Mouse (Mus musculus) spleen, adult 12 weeks (tissue): Measurements from ENCODE around the gene Aarsd1.
A peak's percentile ranks its signal among the peaks of the same experiment; 100 is the strongest.
"Not testable (repeated sequence)": the region's sequence is repeated elsewhere in the genome, so short reads cannot be mapped to it uniquely, and the experiment has no call there.

ENCODE experiments used
- DNase-seq: peaks from one replicate; pipeline ENCODE4 v3.0.0; 2022; ENCODE audit warnings: low spot score

The Aarsd1 gene

DNA sequence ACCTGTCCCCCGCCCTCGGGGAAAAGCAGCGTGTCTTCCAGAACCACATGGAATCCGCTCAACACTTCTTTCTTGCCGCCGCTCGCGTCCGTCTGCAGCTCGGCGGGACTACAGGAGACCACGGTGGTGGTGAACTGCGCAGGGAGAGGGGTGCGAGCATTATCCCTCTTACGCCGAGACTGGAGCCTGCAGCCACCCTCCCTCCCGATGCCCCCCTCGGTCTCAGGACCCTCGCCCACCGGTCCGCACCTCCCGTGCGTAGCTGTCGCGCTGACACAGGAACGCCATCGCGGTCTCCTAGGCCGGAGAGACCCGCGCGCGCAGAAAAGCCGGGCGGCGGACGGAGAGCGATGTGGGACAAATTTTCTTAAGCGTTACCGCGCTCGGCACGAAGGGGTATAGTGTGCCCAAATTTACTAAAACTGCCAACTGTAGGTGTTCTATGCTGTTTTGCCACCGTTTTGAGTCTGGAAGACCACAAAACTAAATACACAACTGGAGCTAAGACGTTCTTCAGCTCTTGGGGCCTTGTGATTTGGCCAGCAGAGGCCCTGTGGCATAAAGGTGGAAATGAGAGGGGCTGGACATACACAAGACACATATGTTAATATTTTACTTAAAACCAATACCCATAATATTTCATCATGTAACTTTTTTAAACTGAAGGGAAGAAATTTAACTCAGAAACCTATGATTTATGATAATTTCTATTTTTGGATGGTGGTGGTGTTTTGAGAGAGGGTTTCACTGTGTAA is at the start of gene Aarsd1:
Gene Aarsd1 (minus strand): TSS at position 515 of the 755 bp plus-strand sequence.
- peak; percentile 76 for DNase-seq

DNA sequence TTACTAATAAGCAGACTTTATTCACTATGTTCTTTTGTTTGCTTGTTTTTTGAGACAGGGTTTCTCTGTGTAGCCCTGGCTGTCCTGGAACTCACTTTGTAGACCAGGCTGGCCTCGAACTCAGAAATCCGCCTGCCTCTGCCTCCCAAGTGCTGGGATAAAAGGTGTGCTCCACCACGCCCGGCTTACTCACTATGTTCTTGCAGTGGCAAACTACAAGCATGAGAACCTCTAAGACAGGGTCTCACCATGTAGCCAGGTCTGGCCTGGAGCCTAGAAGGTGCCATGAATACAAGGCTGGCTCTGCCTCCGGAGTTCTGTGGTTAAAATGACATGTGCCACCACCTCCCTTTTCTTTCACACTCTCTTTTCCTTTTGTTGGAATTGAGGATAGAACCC is 49.1 kb upstream of the Aarsd1 start:
- not testable (repeated sequence) for DNase-seq

DNA sequence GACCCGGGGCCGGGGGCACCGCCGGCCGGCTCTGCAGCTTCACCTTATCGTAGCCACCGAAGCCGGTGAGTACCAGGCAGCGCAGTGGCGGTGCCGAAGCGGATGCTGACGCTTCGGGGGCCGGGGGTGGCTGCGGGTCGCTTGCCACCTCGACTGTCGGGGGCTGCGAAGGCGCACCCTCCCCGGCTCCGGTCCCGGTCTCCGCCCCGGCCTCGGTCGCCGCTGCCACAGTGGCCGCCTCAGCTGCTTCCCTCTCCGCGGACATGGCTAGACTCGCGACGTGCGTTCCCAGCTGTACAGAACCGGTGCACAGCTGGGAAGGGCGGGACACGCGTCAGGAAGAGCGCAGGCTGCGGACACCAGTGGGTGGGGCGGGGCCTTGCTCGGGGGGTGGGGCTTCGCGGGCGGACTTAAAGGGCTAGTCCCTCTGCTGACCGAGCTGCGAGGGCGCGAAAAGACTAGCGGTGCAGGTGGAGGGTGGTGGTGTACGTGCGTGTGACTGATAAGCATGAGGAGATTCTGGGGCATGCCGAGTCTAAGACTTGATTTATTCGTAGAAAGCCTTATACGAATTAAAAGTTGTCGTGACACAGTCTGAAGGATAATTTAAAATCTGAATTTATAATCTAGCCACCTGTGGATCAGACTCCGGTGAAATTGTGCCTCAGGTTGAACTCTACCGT is 48.6 kb upstream of the Aarsd1 start, which contains the start of gene Vat1:
Gene Vat1 (minus strand): TSS at position 362 of the 683 bp plus-strand sequence.
- DNase-seq: peak; percentile 39

DNA sequence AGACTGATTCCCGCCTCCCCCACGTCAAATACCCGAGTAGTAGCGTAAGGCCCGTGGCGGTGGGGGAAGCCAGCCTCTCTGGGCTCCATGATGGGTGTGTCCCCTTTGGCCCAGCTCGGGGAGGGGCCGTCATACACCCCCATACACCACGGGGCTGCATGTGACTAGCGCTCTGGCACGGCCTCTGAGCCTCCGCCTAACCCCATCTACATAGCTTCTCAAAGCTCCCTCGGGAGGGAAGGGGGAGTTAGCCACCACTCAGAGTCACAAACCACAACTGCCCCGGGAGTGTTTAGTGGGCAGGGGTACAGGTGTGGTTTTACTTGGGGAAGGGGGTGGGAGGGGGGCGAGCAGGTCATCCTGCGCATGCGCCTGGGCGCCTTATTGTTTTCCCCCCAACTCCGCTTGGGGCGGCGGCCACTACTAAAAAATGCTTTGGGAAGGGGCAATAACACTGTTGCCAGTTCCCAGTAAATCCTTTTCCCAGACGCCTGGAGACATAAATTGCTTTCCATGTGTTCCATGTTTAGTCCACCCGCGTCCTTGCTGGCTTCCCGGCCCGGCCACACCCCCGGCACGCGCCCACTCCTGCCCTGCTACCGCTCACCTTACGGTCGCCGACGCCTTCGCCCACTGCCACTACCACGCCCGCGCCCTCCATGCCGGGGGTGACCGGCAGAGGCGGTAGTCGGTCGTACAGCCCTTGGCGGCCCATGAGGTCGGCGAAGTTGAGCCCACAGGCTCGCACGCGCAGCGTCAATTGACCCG is 47.9 kb upstream of the Aarsd1 start:
- DNase-seq: peak; percentile 33

DNA sequence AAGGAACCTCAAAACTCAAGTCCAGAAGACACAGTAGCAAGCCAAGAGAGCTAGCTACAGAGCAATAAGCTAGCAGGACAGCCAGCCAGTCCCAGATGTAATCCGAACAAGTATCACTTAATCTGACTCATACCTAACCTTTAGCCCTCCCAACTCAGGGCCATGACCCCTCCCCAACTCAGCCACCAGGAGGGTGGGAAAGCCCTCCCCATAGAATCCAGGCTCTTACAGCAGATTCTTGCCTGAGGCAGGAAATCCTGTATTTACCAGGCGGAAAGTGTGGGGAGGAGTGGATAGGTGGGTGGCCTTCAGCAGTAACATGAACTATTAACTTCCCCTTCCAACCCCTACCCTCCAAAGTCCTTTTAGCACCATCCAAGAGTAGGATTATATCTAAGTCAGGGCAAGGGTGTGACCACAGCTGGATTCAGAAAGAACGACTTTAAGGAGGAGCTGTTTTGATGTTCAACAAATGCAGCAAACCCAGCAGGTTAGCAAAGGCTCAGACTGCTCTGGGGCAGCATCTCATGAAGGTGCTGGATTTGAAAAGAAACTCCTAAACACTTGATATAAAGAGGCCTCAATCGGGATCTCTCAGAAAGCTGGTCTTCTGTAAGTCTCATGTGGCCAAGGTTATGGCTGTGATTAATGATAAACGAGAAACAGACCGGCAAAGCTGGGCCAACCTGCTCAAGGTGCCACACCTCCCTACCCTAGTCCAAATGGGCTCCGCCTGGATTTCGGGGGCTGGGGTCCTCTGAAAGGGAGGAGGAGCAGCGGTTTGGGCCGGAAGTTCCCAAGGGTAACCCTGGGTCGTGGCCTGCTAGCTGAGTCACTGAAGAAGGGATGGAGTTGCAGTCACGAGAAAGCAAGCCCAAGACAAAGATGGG is 47.0 kb upstream of the Aarsd1 start, which contains the start of gene Rnd2:
Gene Rnd2 (plus strand): TSS at position 789 of the 890 bp plus-strand sequence.
- DNase-seq: no peak

DNA sequence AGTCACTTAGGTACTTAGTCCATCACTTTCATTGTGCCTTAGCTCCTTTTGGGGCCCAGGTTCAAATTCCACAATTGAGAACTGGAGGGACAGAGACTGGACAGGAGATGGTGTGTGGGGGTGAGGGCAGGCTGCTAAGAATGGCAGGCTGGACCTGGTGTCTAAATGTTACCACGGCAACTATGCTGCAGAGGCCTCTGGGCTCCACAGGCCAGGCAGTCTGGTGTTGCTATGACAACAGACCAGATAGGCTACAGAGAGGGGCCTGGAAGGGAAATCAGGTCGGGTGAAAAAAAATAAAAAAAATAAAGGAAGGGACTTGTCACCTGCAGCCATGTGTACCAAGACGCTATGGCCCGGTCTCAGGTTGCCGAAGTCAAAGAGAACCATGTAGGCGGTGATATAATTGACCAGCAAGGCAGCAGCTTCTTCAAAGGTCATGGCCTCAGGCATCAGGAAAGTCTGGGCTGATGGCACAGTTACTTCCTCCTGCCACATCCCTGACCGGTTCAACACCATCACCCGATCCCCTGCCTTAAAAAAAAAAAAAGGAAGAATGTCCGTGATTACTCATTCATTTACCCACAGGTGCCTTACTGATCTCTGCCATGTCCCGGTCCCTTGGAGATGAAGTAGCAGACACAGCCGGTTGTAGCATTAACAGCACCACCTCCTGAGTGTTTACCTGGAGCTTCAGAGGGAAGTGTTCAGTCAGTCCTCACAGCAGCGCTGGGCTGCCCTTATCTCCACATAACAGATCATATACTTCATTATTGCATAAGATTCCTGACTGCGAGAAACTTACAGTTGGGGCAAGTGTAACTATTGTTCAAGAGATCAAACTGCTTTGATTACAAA is 45.4 kb upstream of the Aarsd1 start:
- no peak for DNase-seq

DNA sequence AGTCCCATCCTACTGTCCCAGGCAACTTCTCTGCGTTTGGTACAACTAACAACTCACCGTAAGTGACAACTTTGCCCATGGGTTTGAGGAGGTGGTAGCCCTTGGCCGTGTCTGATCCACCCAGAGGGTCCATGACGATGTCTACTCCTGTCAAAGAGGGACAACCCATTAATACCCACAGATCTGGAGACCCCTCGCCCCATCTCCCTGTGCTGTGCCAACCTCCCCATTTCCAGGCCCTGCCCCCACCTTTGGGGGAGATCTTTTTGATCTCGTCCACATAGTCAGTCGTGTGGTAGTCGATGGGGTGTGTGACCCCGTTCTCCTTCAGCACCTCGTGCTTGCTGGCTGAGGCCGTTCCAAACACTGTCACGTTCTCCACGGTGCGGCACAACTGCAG is 44.7 kb upstream of the Aarsd1 start:
- no peak for DNase-seq

DNA sequence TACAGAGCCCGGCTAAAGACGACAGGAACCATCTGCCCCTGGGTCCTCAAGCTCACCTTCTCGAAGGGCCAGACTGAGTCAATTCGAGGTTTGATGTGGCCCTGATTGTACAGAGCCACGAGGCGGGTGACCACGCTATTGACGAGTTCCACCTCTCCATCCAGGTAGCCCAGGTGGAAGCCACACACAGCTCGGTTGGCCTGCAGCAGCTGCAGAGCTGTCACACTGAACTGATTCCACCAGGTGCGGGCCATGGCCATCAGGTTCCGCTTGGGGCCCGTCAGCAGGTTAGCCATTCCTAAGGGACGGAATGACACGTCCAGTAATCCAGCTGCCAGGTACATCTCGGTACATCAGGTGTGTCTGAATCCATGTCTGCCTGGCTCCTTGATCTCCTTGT is 42.9 kb upstream of the Aarsd1 start:
- no peak for DNase-seq

DNA sequence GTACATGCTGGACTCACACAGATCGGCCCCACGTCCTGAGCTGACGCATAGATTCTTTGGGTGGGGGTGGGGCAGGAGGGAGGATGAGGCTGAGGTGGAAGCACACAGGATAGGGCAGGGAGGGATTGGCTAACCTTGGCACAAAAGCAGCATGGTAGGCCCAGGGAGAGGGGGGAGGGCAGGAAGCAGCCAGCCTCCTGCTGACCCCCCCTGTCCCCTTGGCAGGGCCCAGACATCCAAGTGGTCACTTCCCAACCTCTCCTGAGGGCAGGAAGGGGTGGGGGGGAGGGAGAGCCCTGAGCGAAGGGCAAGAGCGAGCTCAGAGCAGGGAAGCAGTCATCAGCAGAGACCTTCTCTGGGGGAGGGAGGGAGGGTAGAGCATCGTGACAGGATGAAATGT is 42.3 kb upstream of the Aarsd1 start:
- DNase-seq: no peak

DNA sequence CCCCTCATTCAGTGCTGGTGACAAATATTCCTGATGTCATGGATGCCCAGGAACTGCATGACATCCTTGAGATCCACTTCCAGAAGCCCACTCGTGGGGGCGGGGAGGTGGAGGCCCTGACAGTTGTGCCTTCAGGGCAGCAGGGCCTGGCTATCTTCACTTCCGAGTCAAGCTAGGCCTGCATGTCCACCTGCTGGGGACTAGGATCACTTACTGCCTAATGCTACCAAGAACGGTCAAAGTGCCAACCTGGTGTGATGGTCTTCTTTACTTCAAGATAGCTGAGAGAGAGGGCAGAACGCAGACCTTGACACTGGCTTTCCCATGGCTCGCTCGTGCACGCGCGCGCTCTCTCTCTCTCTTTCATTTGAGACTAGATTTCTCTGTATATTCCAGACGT is 40.8 kb upstream of the Aarsd1 start:
- no peak for DNase-seq

DNA sequence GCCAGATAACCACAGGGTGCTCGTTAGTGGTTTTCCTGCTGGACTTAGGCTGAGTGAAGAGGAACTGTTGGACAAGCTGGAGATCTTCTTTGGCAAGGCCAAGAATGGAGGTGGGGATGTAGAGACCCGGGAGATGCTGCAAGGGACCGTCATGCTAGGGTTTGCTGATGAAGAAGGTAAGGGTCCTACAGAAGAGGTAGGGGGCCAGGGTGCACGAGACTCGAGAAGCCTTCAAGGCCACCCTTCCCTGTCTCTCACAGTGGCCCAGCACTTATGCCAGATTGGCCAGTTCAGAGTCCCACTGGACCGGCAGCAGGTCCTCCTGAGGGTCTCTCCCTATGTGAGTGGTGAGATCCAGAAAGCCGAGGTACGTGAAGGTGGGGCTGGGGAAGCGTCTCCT is 40.2 kb upstream of the Aarsd1 start:
- DNase-seq: no peak

DNA sequence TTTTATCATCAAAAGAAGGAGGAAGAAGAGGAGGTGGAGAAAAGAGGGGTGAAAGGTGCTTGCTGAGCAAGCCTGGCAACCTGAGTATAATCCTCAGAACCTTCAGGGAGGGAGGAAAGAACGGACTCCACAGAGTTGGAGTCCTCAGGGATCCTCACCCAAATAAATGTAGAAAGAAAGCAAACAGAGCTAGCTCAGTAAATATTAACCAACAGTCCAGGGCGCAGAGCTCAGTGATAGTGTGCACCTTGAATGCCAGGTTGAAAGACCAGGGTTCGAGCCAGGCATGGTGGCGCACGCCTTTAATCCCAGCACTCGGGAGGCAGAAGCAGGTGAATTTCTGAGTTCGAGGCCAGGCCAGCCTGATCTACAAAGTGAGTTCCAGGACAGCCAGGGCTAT is 38.2 kb upstream of the Aarsd1 start:
- DNase-seq: no peak

DNA sequence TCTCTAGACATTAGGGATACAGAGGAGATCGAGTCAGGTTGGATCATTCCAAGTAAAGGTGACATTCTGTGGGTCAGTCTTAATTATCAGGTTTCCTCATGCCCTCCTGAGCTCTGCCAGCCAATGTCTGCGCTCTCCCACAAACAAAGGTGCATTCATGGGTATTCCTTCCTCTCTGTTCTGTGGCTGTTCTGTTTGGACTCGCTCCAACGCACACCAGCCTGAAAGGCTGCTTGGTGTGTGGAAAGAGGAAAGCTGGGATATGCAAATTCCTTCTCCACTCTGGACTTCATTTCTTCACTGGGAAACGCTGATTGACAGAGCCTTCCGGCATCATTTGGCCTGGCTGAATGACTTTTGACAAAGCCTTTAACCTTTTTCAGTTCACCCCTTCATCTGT is 37.3 kb upstream of the Aarsd1 start:
- no peak for DNase-seq

DNA sequence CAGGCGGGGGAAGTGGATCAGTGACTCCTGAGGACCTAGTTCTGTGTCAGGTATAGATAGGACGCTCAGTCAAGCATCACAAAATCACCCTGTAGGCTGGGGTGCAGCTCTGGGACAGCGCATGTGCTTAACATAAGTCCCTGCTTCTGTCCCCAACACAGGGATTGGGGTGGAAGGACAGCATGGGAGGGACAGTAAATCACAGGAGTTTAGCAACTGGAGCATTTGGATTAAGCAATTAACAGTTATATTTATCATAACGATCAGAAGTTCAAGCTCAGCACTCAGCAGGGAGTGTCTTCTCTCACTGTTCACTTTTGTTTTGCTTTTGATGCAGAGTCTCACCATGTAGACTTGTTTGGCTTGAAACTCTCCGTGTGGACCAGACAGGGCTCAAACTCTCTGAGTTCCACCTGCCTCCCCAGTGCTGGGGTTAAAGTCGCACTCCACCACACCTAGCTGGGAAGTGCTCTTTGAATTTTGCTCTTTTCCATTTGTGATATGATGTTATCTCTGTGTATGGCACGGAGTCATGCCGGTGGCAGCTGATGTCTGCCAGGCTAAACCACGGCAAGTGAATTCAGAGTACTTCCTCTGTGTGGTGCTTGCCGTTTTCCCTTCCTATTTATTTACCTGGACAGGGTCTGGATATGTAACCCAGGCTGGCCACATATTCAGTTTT is 34.8 kb upstream of the Aarsd1 start:
- DNase-seq: no peak

DNA sequence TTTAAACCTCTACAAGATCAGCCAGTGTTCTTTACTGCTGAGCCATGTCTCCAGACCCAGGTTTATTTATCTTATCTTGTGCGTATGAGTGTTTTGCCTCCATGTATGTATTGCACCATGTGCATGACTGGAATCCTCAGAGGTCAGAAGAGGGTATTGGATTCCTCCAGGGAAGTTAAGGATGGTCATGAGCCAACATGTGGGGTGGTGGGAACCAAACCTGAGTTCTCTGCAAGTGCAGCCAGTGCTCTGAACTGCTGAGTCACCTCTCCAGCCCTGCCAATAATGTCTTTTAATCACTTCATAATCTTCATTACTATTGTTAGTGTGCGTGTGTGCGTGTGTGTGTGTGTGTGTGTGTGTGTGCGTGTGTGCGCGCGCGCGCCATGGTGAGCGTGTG is 34.1 kb upstream of the Aarsd1 start:
- no peak for DNase-seq

DNA sequence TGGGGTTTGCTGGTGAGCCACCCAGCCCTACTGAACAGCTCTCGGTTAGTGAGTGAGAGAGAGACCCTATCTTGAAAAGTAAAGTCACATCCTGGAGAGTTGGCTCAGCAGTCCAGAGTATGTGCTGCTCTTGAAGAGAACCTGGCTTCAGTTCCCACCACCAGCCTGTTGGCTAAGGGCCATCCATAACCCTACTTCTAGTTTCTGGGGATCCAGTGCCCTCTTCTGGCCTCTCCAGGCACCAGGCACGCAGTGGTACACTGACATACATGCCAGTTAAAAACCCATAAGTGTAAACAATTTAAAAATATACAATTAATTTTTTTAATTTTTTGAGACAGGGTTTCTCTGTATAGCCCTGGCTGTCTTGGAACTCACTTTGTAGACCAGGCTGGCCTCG is 33.0 kb upstream of the Aarsd1 start:
- DNase-seq: no peak

DNA sequence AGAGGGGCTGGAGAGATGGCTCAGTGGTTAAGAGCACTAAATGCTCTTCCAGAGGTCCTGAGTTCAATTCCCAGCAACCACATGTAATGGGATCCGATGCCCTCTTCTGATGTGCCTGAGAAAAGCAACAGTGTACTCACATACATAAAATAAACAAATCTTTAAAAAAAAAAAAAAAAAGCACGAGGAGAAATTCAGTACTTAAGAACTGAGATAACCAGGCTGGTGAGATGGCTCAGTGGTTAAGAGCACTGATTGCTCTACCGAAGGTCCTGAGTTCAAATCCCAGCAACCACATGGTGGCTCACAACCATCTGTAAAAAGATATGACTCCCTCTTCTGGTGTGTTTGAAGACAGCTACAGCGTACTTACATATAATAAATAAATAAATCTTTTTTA is 32.2 kb upstream of the Aarsd1 start:
- DNase-seq: not testable (repeated sequence)

DNA sequence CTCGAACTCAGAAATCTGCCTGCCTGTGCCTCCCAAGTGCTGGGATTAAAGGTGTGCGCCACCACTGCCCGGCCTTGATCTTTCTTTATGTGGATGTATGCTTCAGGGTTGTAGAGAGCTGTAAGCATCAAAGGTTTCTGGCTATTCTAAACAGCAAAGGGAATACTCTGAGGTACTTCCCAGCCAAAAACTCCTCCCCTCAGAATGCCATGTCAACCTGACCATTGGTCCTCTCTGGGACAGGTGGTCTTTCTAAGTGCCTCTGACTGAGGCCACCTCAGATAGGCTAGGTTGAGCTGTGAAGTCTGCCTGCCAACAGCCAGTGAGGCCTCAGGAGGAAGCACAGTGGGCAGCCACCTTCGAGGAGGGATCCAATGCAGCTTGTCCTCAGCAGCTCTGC is 31.5 kb upstream of the Aarsd1 start:
- no peak for DNase-seq

DNA sequence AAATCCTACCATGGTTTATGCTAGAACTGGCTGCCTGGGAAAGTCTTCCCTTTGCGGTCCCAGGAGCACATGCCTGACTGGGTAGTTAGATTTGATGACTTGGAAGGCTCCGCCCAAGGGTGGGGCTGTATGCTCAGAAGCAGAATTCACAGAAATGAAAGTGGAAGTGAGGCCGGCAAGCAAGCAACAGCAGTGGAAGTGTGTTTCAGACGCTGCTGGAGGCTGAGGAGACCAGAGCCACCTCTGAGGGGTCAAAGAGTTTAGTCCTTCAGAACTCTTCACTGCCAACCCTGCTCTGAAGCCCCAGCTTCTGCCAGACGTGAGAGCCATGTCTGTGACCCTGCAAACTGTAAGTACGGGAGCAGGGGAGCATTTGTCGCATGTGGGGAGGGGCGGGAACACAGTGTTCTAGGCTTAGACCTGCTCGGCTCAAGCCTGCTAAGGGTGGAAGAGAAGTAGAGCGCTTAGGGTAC is 30.9 kb upstream of the Aarsd1 start, which contains the start of gene Ifi35:
Gene Ifi35 (plus strand): TSS at position 134 of the 473 bp plus-strand sequence.
- peak; percentile 72 for DNase-seq

DNA sequence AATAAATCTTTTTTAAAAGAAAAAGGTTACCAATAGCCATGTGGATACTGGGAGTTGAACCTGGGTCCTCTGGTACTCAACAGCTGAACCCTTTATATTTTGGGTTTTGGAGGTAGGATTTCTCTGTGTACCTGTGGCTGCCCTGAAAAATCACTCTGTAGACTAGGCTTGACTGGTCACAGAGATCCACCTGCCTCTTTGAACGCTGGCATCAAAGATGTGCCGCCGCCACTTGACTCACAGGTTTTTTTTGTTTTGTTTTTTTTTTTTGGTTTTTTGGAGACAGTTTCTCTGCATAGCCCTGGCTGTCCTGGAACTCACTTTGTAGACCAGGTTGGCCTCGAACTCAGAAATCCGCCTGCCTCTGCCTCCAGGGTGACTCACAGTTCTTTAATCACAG is 30.4 kb upstream of the Aarsd1 start:
- no peak for DNase-seq
